23 mouse cellular contexts compared by ENCODE assay signal in the genomic region with DNA sequence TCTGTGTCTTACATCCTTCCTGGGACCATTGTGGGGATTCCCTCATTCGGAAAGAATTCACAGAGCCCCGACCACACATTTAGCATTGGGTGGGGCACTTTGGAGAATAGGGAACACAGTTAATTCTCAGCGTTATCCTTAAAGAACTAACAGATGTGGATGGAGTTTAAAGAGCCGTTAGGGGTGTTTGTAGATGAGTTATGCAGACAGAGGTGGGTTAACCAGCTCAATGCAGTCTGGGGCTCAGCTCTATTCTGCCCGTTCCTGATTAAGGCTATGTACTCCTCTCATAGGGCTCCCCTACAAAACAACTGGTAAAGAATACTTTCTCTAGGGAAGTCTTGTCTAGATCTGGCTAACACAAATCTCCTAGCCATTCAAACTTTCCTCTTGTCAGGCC.
DNase-seq lines count a peak whose midpoint lies in the region; ATAC-seq and TF ChIP-seq lines count a peak whose summit lies in the region.
"Had no signal": no experiment of that assay in that cellular context is flagged by ENCODE, and none has a peak within 500 bp of the region (broad histone marks: within the 10 kb centered on the region; RNA-seq: fewer than 3 reads in every experiment).

No protein-coding gene starts in this region.

- H3K9me3 ChIP-seq in embryonic facial prominence, embryonic 13.5 days: no peaks in the 10 kb centered on the region
- no peaks in the 10 kb centered on the region for H3K9me3 ChIP-seq in embryonic facial prominence, embryonic 14.5 days (ENCODE audit: control insufficient read depth, low read length)
- H3K9me3 ChIP-seq in limb, embryonic 11.5 days (ENCODE audit: control insufficient read depth, low read length): no peaks in the 10 kb centered on the region
- H3K9me3 ChIP-seq in limb, embryonic 14.5 days (ENCODE audit: control insufficient read depth, low read length): no peaks in the 10 kb centered on the region
- H3K9me3 ChIP-seq in kidney, embryonic 15.5 days (replicated peaks): no peaks in the 10 kb centered on the region
- H3K9me3 ChIP-seq: forebrain, embryonic 15.5 days; heart, embryonic 10.5 days; heart, embryonic 13.5 days had no signal

- no peak overlapping the region for H3K4me3 ChIP-seq in embryonic facial prominence, embryonic 13.5 days
- no peak overlapping the region for H3K4me3 ChIP-seq in embryonic facial prominence, embryonic 14.5 days (ENCODE audit: low read depth, low read length)
- no peak overlapping the region for H3K4me3 ChIP-seq in limb, embryonic 11.5 days (ENCODE audit: low read depth, low read length)
- no peak overlapping the region for H3K4me3 ChIP-seq in limb, embryonic 14.5 days (replicated peaks; ENCODE audit: low read length)
- H3K4me3 ChIP-seq in kidney, embryonic 15.5 days (replicated peaks): no peak overlapping the region
- H3K4me3 ChIP-seq: forebrain, embryonic 15.5 days; heart, adult 2 months; heart, embryonic 10.5 days; heart, embryonic 13.5 days had no signal

- ATAC-seq in embryonic facial prominence, embryonic 13.5 days (ENCODE audit: insufficient number of reproducible peaks, insufficient read depth, low FRiP score, low TSS enrichment, low read depth): no peak
- ATAC-seq in embryonic facial prominence, embryonic 14.5 days (ENCODE audit: low read depth): peak; percentile 44; the same call in 1 of the 2 replicates
- ATAC-seq in limb, embryonic 11.5 days (ENCODE audit: insufficient number of reproducible peaks, low FRiP score, low TSS enrichment, low read depth): no peak
- peak; percentile 70 for ATAC-seq in limb, embryonic 14.5 days (ENCODE audit: low FRiP score, low read depth)
- no peak for ATAC-seq in kidney, embryonic 15.5 days (replicated peaks; ENCODE audit: low FRiP score)
- ATAC-seq: CD4-positive, CD25-positive, alpha-beta regulatory T cell, adult 4 months; forebrain, embryonic 15.5 days; hindbrain, postnatal 0 days; inflammation-experienced regulatory T-cells, adult 6 months had no signal

- H3K9ac ChIP-seq in embryonic facial prominence, embryonic 13.5 days: no peak overlapping the region
- H3K9ac ChIP-seq in embryonic facial prominence, embryonic 14.5 days (ENCODE audit: low read depth, low read length): no peak overlapping the region
- H3K9ac ChIP-seq in limb, embryonic 11.5 days (ENCODE audit: low read length): no peak overlapping the region; the same call in none of the 2 replicates
- H3K9ac ChIP-seq in limb, embryonic 14.5 days (ENCODE audit: low read depth, low read length, severe bottlenecking): no peak overlapping the region
- H3K9ac ChIP-seq in kidney, embryonic 15.5 days: no peak overlapping the region
- H3K9ac ChIP-seq: forebrain, embryonic 15.5 days; heart, embryonic 13.5 days; hindbrain, embryonic 14.5 days had no signal

- H3K36me3 ChIP-seq in embryonic facial prominence, embryonic 13.5 days: no peaks in the 10 kb centered on the region
- H3K36me3 ChIP-seq in embryonic facial prominence, embryonic 14.5 days (ENCODE audit: control insufficient read depth, insufficient read depth, low read length): no peaks in the 10 kb centered on the region
- no peaks in the 10 kb centered on the region for H3K36me3 ChIP-seq in limb, embryonic 11.5 days (ENCODE audit: control insufficient read depth, insufficient read depth, low read length)
- no peaks in the 10 kb centered on the region for H3K36me3 ChIP-seq in limb, embryonic 14.5 days (ENCODE audit: control insufficient read depth, insufficient read depth, low read length)
- no peaks in the 10 kb centered on the region for H3K36me3 ChIP-seq in kidney, embryonic 15.5 days
- H3K36me3 ChIP-seq: forebrain, embryonic 15.5 days; heart, embryonic 10.5 days; heart, embryonic 13.5 days had no signal

- no peak for TF ChIP-seq POLR2A in limb, embryonic 14.5 days (IDR thresholded peaks at IDR 0.05; ENCODE audit: borderline replicate concordance, extremely low read depth, insufficient read depth, insufficient read length)

- intact Hi-C loops in left cerebral cortex, postnatal 4 days (cut with DNase I): no loop called here

- no peak overlapping the region for H3K4me2 ChIP-seq in embryonic facial prominence, embryonic 13.5 days
- no peak overlapping the region for H3K4me2 ChIP-seq in embryonic facial prominence, embryonic 14.5 days (ENCODE audit: low read depth, low read length)
- H3K4me2 ChIP-seq in limb, embryonic 11.5 days (ENCODE audit: low read depth, severe bottlenecking): no peak overlapping the region
- H3K4me2 ChIP-seq in limb, embryonic 14.5 days (replicated peaks; ENCODE audit: low read depth, low read length, severe bottlenecking): no peak overlapping the region
- H3K4me2 ChIP-seq in kidney, embryonic 15.5 days: no peak overlapping the region
- H3K4me2 ChIP-seq: forebrain, embryonic 15.5 days; heart, embryonic 13.5 days; hindbrain, embryonic 14.5 days had no signal

- peak; percentile 76 for DNase-seq in embryonic facial prominence, embryonic 14.5 days (ENCODE audit: low spot score)
- DNase-seq in limb, embryonic 11.5 days (ENCODE audit: low spot score): no peak
- DNase-seq in limb, embryonic 14.5 days (ENCODE audit: low spot score): peak; percentile 39
- no peak for DNase-seq in left cerebral cortex, postnatal 4 days
- DNase-seq in ovary, postnatal 36 days (ENCODE audit: low spot score): no peak
- DNase-seq: adrenal gland, adult 2 months; adrenal gland, postnatal 14 days; cerebellum, adult 11 months; cerebellum, adult 2 months; cerebellum, adult 9-11 months; cerebellum, postnatal 25 days; gastrocnemius, postnatal 36 days; heart, adult 2 months; heart, postnatal 4 days had no signal

- H3K27me3 ChIP-seq in embryonic facial prominence, embryonic 13.5 days: no peaks in the 10 kb centered on the region
- no peaks in the 10 kb centered on the region for H3K27me3 ChIP-seq in embryonic facial prominence, embryonic 14.5 days (replicated peaks; ENCODE audit: control insufficient read depth, insufficient read depth, low read length)
- no peaks in the 10 kb centered on the region for H3K27me3 ChIP-seq in limb, embryonic 11.5 days (ENCODE audit: control insufficient read depth, insufficient read depth, low read length)
- H3K27me3 ChIP-seq in limb, embryonic 14.5 days (ENCODE audit: control insufficient read depth, insufficient read depth, low read length): no peaks in the 10 kb centered on the region
- no peaks in the 10 kb centered on the region for H3K27me3 ChIP-seq in kidney, embryonic 15.5 days
- H3K27me3 ChIP-seq: forebrain, embryonic 15.5 days had no signal

- WGBS in embryonic facial prominence, embryonic 13.5 days: 23% methylated on average over 5 of the region's 5 CpGs
- 26% methylated on average over 5 of the region's 5 CpGs for WGBS in embryonic facial prominence, embryonic 14.5 days
- 31% methylated on average over 5 of the region's 5 CpGs for WGBS in limb, embryonic 11.5 days
- 21% methylated on average over 5 of the region's 5 CpGs for WGBS in limb, embryonic 14.5 days
- 72% methylated on average over 5 of the region's 5 CpGs for WGBS in kidney, embryonic 15.5 days

- peak overlapping the region; percentile 72 for H3K27ac ChIP-seq in embryonic facial prominence, embryonic 13.5 days
- H3K27ac ChIP-seq in embryonic facial prominence, embryonic 14.5 days (replicated peaks; ENCODE audit: low read depth, low read length): peak overlapping the region; percentile 35; the same call in 1 of the 2 replicates
- H3K27ac ChIP-seq in limb, embryonic 11.5 days (replicated peaks; ENCODE audit: low read depth, low read length): peak overlapping the region; percentile 63
- peak overlapping the region; percentile 39; the same call in 1 of the 2 replicates for H3K27ac ChIP-seq in limb, embryonic 14.5 days (replicated peaks; ENCODE audit: low read depth, low read length)
- H3K27ac ChIP-seq in kidney, embryonic 15.5 days: no peak overlapping the region
- H3K27ac ChIP-seq: forebrain, embryonic 15.5 days; heart, adult 2 months; heart, embryonic 10.5 days; heart, embryonic 13.5 days; hindbrain, embryonic 14.5 days; hindbrain, postnatal 0 days had no signal

- H3K4me1 ChIP-seq in embryonic facial prominence, embryonic 13.5 days: peaks cover 28% of the 10 kb centered on the region
- peaks cover 12% of the 10 kb centered on the region; the same call in 1 of the 2 replicates for H3K4me1 ChIP-seq in embryonic facial prominence, embryonic 14.5 days (ENCODE audit: control insufficient read depth, insufficient read depth, low read length)
- H3K4me1 ChIP-seq in limb, embryonic 11.5 days (ENCODE audit: control insufficient read depth, insufficient read depth, low read length): peaks cover 17% of the 10 kb centered on the region
- H3K4me1 ChIP-seq in limb, embryonic 14.5 days (ENCODE audit: control insufficient read depth, insufficient read depth, low read length): peaks cover 20% of the 10 kb centered on the region
- H3K4me1 ChIP-seq in kidney, embryonic 15.5 days: no peaks in the 10 kb centered on the region
- H3K4me1 ChIP-seq: forebrain, embryonic 15.5 days; heart, embryonic 13.5 days had no signal

Comparison
In these comparisons a context has a peak if more than half of its experiments do, and no peak if none do; other contexts are left out.
1. ATAC-seq: peak in embryonic facial prominence, embryonic 14.5 days (single experiment) and limb, embryonic 14.5 days (single experiment); none in embryonic facial prominence, embryonic 13.5 days (single experiment), limb, embryonic 11.5 days (single experiment) and kidney, embryonic 15.5 days (single experiment).
2. DNase-seq: peak in embryonic facial prominence, embryonic 14.5 days (single experiment) and limb, embryonic 14.5 days (single experiment); none in limb, embryonic 11.5 days (single experiment), left cerebral cortex, postnatal 4 days (single experiment) and ovary, postnatal 36 days (single experiment).